Mouse (Mus musculus) activated CD4-positive, CD25-positive, alpha-beta regulatory T cell, adult 9 weeks (primary cell): ENCODE measurements around the gene Cnot1. TPM values are rescaled to one million over a fixed set of nuclear protein-coding genes. Genes with fewer than 3 reads are reported as not detected.

Experiments
- polyA plus RNA-seq: library from polyadenylated mRNA; unstranded; fragments of 100-300 nt; shearing (Covaris generic); gene quantifications from one replicate; pipeline ENCODE4 v1.2.1, GENCODE M21; 2017

The Cnot1 gene
- polyA plus RNA-seq: 162 TPM

DNA sequence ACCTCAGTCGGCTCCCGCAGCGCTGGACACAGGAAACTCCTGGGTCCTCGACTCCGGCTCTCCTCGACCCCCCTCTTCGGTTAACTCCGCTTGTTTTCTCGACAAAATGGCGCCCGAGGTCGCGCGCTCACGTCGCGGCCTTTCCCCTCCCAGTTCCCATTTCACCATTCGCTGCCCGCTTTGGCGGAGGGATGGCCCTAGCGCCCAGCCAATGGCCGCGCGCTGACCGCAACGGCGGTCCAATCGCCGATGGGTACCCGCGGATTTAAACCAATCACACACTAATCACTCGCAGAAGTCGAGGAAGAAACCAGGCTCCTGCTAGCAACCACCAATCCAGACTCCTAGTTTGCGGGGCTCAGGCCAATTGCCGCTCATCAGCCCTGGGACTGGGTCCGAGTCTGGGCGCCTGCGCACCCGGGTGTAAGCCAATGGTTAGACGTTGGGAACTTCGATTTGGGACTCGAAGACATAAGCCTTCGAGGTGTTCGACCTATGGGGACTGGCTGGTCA lies at the start of gene Cnot1:
Gene Cnot1, minus strand, starts transcription at position 134 of the 513 bp plus-strand sequence.

GRCm38 (mm10) chr8:95853102-95853843 lies 46.0 kb upstream of the Cnot1 start, which contains the start of gene Slc38a7:
Gene Slc38a7 (minus strand): TSS chr8:95853539.

GRCm38 (mm10) chr8:95825162-95825561 lies 17.9 kb upstream of the Cnot1 start, which contains the start of gene Sap18b:
Gene Sap18b (plus strand): TSS chr8:95825346.

DNA sequence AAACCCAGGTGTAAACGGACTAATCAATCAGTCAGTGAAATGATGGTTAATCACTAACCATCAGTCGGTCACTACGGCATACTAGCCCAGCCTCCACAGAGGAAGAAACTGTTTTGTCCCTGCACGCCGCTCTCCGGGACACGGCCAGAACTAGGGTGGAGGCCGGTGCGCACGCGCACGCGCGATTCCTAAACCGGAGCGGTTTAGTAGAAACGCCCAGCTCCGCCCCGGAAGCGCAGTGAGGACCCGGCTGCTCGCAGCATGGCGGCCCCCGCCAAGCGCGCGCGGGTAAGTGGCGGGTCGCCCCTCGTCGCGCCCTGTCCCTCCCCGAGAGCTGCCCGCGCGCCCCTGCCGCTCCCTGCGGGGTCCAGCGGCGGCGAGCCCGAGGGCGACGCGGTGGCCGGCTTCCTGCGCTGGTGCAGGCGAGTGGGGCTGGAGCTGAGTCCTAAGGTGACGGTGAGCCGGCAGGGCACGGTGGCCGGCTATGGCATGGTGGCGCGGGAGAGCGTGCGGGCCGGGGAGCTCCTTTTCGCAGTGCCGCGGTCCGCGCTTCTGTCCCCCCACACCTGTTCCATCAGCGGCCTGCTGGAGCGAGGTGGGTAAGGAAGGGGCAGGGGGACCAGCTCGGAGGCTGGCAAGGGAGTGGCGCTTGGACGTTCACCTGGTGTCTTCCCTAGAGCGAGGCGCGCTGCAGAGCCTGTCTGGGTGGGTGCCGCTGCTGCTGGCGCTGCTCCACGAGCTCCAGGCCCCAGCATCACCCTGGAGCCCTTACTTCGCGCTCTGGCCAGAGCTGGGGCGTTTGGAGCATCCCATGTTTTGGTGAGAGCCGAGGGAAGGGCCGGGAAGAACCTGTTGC lies 91.4 kb downstream of the Cnot1 start, which contains the start of gene Setd6:
Gene Setd6, plus strand, starts transcription at position 206 of the 856 bp plus-strand sequence.

DNA sequence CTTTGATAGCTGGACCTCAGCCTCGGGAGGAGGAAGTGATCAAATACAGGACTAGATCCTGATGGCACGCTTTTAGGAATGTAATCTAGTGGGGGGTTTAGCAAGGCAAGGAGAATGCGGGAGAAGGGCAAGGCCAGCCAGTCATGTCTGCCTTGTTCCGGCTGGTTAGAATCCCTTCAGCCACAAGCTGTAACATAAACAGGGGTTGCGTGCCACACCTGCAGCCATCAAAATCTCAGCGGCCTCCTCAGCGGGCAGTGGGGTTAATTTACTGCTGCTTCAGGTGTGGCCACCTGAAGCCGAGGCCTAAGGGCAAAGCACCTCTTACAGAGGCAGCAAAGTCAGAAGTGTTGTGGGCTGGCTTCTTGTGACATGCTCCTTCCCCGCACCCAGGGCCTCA lies 130.6 kb downstream of the Cnot1 start, which contains the start of gene Ndrg4:
Gene Ndrg4, plus strand, starts transcription at position 350 of the 400 bp plus-strand sequence.

Other genes with a start within 250 kb of the Cnot1 start
- not detected for gene Prss54, start 231.1 kb downstream of the Cnot1 start, polyA plus RNA-seq
- 11.9 TPM for gene Gins3, start 174.0 kb downstream of the Cnot1 start, polyA plus RNA-seq
- 1.2 TPM for gene Ndrg4, start 130.5 kb downstream of the Cnot1 start, polyA plus RNA-seq
- 10.6 TPM for gene Setd6, start 91.6 kb downstream of the Cnot1 start, polyA plus RNA-seq
- 188 TPM for gene Sap18b, start 17.9 kb upstream of the Cnot1 start, polyA plus RNA-seq
- 16.1 TPM for gene Slc38a7, start 46.1 kb upstream of the Cnot1 start, polyA plus RNA-seq
- 138 TPM for gene Got2, start 81.1 kb upstream of the Cnot1 start, polyA plus RNA-seq